Mouse (Mus musculus): Measurements from ENCODE around the gene Gmds.

Gene Gmds

DNA sequence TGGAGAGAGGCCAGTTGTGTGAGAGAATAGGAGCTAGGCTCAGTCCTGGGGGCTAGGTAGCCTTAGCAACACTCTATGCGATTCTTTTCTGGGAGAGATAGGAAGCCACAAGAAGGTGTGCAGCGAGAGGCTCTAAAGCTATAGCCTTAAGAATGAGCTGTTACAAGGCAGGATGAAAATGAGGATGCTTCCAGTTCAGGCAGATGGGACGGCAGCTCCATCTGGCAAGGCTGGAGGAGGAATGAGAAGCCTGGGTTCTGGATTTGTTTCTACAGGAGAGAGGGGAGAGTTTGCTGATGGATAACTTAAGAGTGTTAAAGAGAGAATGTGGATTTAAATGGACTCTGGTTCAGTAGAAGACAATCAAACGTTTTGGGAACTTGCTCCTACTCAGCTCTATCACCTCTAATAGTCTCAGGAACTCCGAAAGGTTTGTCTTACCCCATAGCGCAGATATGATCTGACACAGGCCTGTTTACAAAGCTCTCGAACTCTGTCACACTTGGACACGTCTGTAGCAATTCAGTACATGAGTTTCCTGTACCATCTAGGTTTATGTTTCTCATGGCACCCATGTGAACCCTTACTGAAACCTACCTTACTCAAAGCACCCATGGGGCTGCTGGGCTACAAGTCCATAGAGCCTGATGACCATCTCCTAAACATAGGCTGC, 459.6 kb downstream of the Gmds start:
- no peak for DNase-seq (ENCODE audit: low spot score in 2 of 2)

DNA sequence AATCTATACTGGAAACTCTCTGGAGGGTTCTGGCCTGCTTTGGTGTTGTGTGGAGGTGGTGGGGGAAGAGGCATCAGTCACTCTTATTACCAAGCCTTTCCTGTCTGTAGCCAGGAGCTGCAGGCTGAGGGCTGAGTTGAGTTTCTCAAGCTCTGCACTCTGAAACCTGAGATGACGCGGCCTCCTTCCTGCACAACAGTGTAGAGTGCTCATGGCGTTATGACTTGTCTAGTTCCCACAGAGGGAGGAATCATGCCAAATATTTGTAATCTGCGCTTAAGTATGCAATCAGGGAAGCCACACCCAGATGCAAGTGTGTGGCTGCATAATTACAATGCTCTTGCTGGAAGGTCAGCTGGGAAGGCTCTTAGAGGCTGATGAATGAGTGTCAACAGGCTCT, 461.5 kb downstream of the Gmds start:
- no peak for DNase-seq (ENCODE audit: low spot score in 2 of 2)

DNA sequence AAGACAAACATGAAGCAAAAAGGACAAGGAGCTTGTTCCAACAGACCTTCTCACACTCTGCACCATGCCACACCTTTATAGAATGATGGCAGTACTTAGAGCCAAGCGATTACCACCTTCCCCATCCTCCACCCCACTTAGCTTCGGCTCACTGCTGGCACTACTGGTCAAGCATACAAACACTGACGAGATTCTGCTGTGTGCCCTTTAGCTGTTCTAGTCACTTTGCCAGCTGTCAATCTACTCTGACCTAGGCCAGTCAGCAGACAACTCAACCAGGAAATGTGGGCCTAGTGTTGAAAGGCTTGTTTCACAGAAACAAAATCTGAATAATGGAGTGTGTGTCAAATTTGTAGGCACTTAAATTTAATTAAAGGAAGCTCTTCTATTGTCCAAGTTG, 464.1 kb downstream of the Gmds start:
- DNase-seq (ENCODE audit: low spot score in 2 of 2) = no peak

DNA sequence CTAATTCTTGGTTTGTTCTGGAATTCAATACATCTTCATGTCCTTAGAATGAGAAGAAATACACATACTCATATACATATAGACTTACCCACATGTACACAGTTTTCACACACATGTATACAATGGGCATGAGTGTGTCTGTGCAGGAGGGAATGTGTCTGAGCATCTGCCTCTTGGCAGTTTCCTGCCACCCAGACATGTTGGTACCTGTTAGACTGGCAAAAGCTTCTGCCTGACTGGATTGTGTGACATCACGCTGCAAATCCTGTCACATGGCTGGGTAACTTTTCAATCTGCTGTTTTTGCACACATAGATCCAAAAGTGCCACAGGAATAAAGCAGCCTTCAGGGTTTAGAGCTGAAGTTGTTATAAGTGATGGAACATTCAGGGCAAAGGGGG, 465.3 kb downstream of the Gmds start:
- DNase-seq (ENCODE audit: low spot score in 2 of 2) = no peak

DNA sequence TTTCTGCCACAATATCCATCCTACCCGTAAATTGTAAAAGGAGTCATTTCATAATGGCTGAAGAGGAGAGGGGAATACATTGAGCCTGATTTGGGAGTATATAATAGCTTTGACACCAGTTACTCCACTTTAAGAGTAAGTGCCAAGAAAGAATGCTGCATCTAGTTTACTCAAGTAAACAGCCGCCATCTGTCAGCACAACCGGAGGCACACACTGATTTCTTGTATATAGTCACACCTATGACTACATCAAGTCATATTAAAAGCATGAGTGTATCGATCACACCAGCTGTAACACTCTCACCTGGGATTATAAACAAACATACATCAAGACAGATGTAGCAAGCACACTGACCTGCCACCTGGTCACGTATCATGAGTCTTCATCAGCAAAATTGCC, 473.8 kb downstream of the Gmds start:
- DNase-seq (ENCODE audit: low spot score in 2 of 2) = no peak

DNA sequence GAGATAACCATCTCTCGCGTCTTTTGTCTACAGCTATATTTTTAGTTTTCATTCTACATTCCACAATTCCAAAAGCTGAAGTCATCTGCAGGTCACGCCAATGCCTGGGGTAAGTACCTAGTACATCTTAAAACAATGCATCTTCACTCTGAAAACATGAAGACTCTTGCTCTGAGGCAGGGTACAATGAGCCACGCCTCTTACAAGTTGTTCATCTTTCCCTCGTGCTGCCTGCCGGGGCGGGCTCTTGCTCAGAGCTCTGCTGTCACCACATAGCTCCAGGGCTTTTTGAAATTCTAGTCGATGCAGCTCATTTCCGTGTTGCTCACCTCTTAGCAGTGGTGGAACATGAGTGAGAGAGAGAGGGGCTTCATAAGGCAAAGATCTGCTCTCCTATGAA, 475.1 kb downstream of the Gmds start:
- DNase-seq (ENCODE audit: low spot score in 2 of 2) = no peak

DNA sequence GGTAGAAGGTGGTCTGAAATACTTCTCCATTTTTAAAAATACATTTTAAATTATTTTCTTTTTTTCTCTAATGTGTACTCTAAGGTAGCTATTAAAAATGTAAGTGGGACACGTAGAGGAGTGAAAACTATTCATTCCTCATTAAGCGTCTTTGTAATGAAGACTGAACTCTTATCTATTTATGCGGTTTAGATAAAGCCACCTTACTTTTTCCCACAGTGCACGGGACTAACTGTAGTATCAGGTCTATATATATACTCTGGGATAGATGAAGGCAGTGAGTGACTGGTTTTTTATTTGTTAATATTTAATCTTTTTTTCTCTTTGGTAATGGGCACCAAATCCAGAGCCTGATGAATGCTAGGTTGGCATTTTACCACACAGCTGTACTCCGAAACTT, 478.3 kb downstream of the Gmds start:
- no peak for DNase-seq (ENCODE audit: low spot score in 2 of 2)

DNA sequence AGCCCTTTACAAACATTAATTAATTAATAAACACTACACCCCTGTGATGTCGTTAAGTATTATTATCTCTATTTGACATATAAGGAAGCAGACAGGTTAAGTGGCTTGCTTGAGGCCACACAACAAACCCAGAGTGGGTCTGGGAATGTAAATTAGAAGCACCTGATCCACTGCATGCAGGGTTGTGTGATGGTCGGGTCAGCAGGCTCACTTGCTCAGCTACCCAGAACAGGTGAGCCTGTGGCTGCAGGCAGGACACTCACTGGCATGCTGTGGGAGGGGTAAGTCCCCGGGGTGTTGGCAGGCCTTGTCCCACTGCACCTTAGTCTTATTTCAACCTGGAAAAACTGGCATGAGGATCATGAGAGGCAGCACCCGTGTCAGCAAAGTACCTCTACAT, 484.5 kb downstream of the Gmds start:
- no peak for DNase-seq (ENCODE audit: low spot score in 2 of 2)

DNA sequence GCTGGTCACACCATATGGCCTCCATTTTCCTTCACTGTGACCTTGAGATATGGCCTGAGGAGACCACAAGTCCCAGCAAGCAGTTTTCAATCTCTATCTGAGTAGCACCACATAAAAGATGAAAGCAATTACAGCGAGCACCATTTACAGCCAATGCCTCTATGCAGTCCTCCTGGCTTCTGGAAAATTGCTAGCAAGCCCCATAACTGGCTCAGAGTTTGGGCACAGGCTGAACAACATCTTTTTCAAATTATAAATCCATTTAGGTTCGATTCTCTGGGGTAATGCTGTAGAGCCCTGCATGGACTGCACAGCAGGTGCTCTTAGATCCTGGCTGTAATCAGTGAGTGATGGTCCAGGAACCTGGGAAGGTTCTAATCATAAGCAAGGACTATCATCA, 485.0 kb downstream of the Gmds start:
- DNase-seq (ENCODE audit: low spot score in 2 of 2) = no peak

DNA sequence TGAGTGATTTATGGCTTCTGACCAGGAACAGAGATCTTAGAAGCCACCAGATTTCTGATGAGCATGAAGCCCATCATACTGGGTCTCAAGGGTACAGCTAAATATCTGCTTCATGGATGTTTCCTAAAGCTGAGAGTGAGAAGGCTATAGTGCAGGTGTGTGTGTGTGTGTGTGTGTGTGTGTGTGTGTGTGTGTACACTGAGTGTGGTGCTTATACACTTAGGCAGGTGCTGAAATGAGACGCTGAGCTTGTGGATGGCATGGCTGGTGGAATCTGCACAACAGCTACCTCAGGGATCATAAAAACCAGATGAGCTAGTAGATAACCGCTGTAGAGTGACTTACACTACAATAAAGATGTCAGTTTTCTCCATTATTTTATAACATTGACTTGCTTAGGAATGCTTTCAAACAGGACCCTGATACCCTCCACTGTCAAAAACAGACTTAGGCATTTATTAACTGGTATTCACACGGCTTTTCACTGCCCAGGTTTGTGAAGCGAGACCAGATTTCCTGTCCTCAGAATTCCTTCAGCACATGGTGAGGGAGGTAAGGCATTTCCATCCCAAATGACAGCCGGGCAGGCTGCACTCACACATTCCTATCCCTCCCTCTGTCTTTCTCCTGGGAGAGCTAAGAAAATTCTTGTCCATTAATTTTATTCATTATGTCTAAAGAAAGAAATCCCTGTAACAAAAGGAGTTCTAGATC, 489.1 kb downstream of the Gmds start:
- DNase-seq (ENCODE audit: low spot score in 2 of 2) = no peak

DNA sequence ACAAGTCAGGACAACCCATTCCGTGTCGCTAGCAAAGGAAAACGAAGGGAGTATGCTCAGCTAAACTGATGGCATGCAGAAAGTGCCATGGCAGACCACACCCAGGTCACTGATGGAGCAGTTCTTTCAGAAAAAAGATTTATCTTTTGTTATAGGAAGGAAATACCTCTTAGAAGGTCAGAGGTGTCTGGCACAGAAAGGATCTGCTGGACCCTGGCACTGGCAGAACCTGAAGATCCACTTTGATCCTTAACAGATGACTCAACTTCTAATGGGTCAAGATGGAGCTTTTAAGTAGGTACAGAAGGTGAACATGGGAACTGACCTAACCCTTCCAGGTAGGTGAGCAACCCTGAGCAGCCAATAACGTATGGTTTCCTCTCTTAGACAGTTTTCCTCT, 502.7 kb downstream of the Gmds start:
- DNase-seq (ENCODE audit: low spot score in 2 of 2) = no peak

DNA sequence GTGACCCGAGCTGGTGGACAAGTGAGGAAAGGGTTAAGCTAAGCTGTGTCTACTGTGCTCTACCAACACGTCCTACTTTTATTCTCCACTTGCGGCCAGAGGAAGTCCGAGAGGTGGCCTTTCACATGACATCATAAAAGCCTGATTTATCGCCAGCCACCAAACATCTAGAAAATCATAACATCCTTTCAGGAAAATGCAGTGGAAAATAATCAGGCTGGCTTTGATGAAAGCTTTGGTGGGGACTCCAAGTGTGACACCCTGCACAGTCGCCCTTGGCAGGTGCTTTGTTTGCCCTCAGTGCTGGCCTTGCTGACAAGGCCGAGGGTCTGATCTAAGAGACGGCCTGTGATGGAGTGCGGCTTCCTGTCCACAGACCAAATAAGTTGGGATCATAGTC, 508.2 kb downstream of the Gmds start:
- no peak for DNase-seq (ENCODE audit: low spot score in 2 of 2)

DNA sequence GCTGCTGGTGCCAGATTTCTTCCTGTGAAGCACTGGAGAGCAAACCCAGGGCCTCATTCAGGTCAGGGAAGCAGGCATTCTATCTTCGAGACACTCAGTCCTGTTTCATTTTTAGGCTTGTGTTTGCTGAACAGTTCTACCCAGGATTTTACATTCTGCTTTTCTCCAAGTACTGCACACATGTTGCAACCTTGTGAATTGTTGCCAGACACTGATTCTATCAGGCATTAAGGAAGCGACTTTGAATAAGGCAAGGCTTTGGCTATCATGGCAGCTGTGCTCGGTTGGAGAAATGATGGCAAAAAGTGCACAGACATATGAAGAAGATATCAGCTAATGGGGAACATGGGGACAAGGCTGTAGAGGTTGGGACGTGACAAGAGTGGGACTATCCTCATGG, 510.1 kb downstream of the Gmds start:
- no peak for DNase-seq (ENCODE audit: low spot score in 2 of 2)

DNA sequence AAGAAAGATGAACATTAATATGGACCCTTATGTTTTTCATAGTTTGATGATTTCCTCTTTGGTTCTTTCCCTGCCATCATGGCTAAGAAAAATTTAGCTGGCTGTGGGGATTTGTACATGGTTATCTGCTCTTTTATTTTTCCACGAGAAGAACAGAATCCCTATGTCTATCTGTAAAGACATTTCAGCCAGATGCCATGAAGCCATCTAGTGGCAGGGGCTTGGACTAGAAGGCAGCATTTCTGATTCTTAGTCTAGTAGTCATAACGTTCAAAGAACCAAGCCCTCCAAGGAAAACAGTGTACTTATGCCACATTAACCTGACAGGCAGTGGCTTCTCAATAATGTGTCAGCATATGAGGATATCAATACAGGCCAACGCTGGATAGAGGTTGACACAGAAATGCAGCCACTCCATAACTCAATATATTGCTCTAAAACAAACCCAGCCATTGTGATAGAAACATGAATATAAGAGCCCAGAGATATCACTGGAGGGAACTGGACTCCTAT, 510.7 kb downstream of the Gmds start:
- no peak for DNase-seq (ENCODE audit: low spot score in 2 of 2)

DNA sequence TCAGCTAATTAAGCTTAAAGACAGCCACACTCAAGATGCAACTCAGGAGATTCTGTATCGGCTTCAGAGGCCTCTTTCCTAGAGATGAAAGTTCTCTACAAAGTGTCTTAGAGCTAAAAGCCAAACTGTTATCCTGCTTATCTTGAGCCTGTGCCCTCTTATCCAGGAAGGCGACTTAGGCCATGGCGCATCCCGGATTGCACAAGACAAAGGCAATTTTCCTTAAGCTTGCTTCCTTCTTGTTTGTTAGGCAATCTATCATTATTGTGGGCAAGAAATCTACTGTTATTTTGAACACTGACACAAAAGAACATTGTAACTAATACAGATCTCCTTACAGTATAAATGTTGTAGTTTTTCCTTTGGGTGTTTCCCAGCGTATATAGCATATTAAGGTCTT, 511.4 kb downstream of the Gmds start:
- DNase-seq (ENCODE audit: low spot score in 2 of 2) = no peak

DNA sequence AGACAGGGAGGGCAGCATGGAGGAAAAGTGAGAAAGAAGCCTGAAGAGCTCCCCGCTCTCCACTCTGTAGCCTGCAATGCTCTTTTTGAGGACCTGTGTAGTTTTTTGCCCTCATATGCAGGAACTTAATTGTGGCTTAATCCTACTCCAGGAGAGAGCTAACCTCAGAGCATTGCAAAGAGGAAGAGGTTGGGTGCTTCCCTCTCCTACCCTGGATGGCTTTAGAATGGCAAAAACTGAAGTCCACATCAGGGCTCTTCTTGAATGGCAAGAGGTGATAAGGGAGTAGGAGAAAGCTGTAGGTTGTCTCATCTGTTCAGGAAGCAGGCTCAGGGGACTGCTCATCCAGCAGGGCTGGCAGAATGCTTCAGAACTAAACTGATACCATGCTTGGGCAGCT, 513.4 kb downstream of the Gmds start:
- DNase-seq (ENCODE audit: low spot score in 2 of 2) = no peak

DNA sequence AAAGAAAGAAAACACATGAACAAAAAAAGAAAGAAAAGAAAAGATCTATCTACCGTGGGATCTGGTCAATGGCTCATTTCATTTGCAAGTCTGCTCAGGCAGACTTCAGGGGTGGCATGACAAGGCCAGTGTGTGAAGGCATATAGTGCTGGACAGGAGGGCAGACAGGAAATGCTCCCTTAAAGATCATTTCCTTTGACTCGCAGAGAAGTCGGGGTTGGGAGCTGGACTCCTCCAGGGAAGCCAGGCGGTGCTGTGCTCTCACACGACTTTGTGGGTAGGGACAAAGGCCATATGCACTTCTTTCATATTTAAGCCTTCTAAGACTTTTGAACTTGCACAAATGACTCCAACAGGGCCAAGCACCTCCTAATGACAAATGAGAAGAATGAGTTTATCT, 515.2 kb downstream of the Gmds start:
- no peak for DNase-seq (ENCODE audit: low spot score in 2 of 2)

DNA sequence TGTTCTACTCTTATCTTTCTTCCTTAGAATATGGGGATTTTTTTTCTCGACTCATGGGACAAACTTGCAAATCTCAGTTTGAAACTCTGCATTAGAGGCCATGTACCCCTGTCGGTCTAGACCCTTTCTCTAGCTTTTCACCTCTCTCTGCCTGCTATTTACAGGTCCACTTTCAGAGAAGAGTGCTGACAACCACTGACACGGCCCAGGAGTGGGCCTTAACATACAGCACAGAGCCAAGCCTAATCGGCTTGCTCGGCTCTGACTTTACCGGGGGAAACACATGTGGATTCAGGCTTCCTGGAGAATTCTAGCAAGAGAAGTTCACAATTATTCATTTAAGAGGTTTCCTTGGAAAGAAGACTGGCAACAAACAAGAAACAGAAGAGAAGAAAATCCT, 517.5 kb downstream of the Gmds start:
- DNase-seq (ENCODE audit: low spot score in 2 of 2) = no peak

DNA sequence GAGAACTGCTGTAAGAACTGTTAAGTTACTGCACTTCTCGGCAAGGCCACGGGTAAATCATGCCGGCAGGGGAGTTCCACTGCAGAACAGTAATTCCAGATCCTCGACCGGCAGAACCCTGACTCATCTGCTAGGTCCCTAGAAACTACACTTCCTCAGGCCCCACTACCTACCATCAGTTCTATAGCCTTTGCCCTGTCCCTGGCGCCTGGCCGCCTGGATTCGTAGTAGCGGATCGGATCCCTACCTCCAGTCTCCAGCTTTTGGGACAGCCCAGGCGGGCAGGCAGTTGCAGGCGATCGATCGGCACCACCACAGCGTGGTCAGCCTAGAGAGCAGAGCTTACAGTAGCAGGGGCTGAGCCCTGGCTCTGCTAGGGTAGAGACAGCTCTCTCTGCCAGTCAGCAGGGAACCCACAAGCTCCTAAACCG, 517.9 kb downstream of the Gmds start:
- no peak for DNase-seq (ENCODE audit: low spot score in 2 of 2)

DNA sequence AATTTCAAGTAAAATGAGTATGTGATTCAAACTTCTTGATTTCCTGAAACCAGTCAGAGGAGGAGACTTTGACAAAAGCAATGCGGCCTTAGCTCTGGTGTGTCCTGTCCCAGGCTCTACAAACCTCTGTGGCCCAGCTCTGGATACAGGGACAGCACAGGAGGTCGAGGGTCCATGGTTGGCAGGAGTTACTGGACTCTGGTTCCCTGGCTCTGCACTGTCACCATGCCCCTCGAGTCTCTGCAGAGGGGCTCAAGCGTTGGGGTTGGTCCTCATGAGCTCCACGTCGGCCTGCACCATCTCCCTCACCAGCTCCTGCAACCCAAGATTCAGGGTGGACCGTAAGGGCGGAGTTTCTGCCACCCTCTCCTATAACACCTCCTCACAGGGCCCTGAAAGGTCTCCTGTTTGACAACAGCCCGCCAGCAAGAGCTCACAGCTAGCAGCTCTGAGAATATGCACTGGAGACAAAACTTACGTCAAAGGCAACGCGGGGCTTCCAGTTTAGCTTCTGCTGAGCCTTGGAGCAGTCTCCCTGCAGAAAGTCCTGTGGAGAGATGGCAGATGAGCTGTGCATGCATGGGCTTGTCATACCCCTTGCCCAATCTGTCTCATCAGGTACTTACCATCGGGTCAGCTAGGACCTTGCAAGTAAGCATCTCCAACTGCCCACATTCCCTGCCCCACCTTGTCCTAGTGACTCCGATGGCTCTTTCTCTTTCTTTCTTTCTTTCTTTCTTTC, 518.7 kb downstream of the Gmds start:
- no peak for DNase-seq (ENCODE audit: low spot score in 2 of 2)

DNA sequence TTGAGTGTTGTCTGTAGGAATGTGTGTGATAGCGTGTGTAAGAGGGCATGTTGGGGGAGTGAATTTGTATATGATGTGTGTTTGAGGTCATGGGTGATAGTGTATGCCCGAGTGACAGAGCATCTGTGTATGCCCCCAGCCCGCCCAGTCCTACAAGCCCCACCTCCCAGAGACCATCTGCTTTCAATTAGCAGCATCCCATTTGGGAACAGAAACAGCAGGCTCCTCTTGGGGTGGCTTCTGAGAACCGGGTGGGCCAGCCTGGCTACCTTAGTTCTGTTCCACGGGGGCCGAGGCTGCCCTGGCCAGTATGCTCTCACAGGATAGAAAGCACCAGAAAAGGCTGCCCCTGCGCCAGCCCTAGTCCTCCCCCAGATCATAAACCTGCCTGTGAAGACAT, 520.2 kb downstream of the Gmds start:
- DNase-seq (ENCODE audit: low spot score in 2 of 2) = no peak

DNA sequence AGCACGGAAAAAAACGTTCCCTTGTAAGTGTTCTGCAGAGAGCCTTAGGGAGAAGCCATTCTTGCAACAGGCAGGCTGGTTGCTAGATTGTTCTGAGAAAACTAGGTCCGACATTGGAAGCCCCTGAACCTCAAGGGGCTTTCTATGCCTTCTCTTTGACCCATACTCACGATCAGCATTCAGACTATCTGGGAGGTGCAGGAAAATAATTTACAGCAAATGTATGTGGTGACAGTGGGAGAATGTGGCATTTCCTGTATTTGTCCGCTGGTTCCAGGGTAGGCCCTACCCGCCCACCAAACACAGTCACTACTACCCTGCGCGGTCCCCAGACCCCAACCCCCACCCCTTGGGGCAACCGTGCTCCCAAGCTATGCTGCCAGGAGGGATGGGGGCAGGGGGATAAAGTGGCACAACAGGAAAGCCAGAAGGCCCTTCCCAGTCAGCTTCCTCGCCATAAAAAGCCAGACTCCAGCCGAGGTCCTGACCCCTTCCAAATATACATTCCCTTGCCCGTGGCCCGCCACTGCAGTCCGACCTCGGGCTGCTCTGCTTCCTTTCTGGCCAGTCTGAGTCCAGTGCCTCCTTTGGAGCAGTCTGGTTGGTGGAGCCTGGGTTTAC, 523.0 kb downstream of the Gmds start:
- DNase-seq (ENCODE audit: low spot score in 2 of 2) = no peak
